ENCODE assay signal across 26 mouse cellular contexts in genomic region chr14:118572688-118573245, GRCm38 (mm10).
DNase-seq lines count a peak whose midpoint lies in the region; ATAC-seq and TF ChIP-seq lines count a peak whose summit lies in the region.
"Had no signal": no experiment of that assay in that cellular context is flagged by ENCODE, and none has a peak within 500 bp of the region (broad histone marks: within the 10 kb centered on the region; RNA-seq: fewer than 3 reads in every experiment).

No protein-coding gene starts in this region.

- no peak overlapping the region for H3K4me2 ChIP-seq in embryonic facial prominence, embryonic 13.5 days
- no peak overlapping the region for H3K4me2 ChIP-seq in kidney, embryonic 15.5 days
- no peak overlapping the region for H3K4me2 ChIP-seq in lung, embryonic 14.5 days
- H3K4me2 ChIP-seq: embryonic facial prominence, embryonic 15.5 days; heart, embryonic 13.5 days; hindbrain, embryonic 14.5 days had no signal

- no peak for DNase-seq in embryonic facial prominence, embryonic 10.5 days (ENCODE audit: low spot score)
- DNase-seq in kidney, postnatal 14 days: no peak
- DNase-seq in lung, embryonic 14.5 days: peak; percentile 54
- no peak for DNase-seq in lung, postnatal 14 days
- DNase-seq: adrenal gland, adult 8-10 months; adrenal gland, postnatal 25 days; cerebellum, adult 11-12 months; cerebellum, adult 8-10 months; cerebellum, postnatal 10 days; cerebellum, postnatal 36 days; embryo, embryonic 11 days; forebrain, postnatal 0 days; gastrocnemius, adult 2 months; gastrocnemius, postnatal 14 days; heart, adult 18-20 months; heart, postnatal 14 days; heart, postnatal 4 days had no signal

- H3K36me3 ChIP-seq in embryonic facial prominence, embryonic 13.5 days: no peaks in the 10 kb centered on the region
- H3K36me3 ChIP-seq in embryonic facial prominence, embryonic 10.5 days (replicated peaks): no peaks in the 10 kb centered on the region
- H3K36me3 ChIP-seq in kidney, embryonic 15.5 days: no peaks in the 10 kb centered on the region
- no peaks in the 10 kb centered on the region for H3K36me3 ChIP-seq in lung, embryonic 14.5 days (ENCODE audit: insufficient read depth)
- H3K36me3 ChIP-seq: embryonic facial prominence, embryonic 15.5 days; heart, embryonic 10.5 days; heart, embryonic 13.5 days had no signal

- no peaks in the 10 kb centered on the region for H3K9me3 ChIP-seq in embryonic facial prominence, embryonic 13.5 days
- no peaks in the 10 kb centered on the region for H3K9me3 ChIP-seq in embryonic facial prominence, embryonic 10.5 days
- no peaks in the 10 kb centered on the region for H3K9me3 ChIP-seq in kidney, embryonic 15.5 days (replicated peaks)
- no peaks in the 10 kb centered on the region for H3K9me3 ChIP-seq in lung, embryonic 14.5 days (ENCODE audit: low read depth, low read length)
- H3K9me3 ChIP-seq: embryonic facial prominence, embryonic 15.5 days; heart, embryonic 10.5 days; heart, embryonic 13.5 days had no signal

- no peak overlapping the region for H3K9ac ChIP-seq in embryonic facial prominence, embryonic 13.5 days
- no peak overlapping the region for H3K9ac ChIP-seq in kidney, embryonic 15.5 days
- no peak overlapping the region for H3K9ac ChIP-seq in lung, embryonic 14.5 days
- H3K9ac ChIP-seq: embryonic facial prominence, embryonic 15.5 days; forebrain, postnatal 0 days; heart, embryonic 13.5 days; hindbrain, embryonic 14.5 days had no signal

- H3K4me1 ChIP-seq in embryonic facial prominence, embryonic 13.5 days: peaks cover 20% of the 10 kb centered on the region
- no peaks in the 10 kb centered on the region for H3K4me1 ChIP-seq in embryonic facial prominence, embryonic 10.5 days
- H3K4me1 ChIP-seq in kidney, embryonic 15.5 days: peaks cover 13% of the 10 kb centered on the region; the same call in 1 of the 2 replicates
- H3K4me1 ChIP-seq in lung, embryonic 14.5 days (ENCODE audit: insufficient read depth): 0 out of 2 replicates have a peak, but pooled peaks cover 6% of the 10 kb centered on the region
- H3K4me1 ChIP-seq: heart, embryonic 10.5 days; heart, embryonic 13.5 days had no signal

- no peak for TF ChIP-seq CTCF in lung, embryonic 14.5 days (IDR thresholded peaks at IDR 0.05; ENCODE audit: low read depth)

- H3K27ac ChIP-seq in embryonic facial prominence, embryonic 13.5 days: peak overlapping the region; percentile 69
- H3K27ac ChIP-seq in embryonic facial prominence, embryonic 10.5 days (replicated peaks): no peak overlapping the region
- no peak overlapping the region for H3K27ac ChIP-seq in kidney, embryonic 15.5 days
- no peak overlapping the region for H3K27ac ChIP-seq in lung, embryonic 14.5 days (ENCODE audit: low read depth)
- H3K27ac ChIP-seq: embryonic facial prominence, embryonic 15.5 days; gastrocnemius, adult 2 months; heart, embryonic 10.5 days; heart, embryonic 13.5 days; hindbrain, embryonic 14.5 days; hindbrain, postnatal 0 days had no signal

- 55% methylated on average over 9 of the region's 9 CpGs for WGBS in embryonic facial prominence, embryonic 13.5 days
- WGBS in embryonic facial prominence, embryonic 10.5 days: 82% methylated on average over 9 of the region's 9 CpGs
- 48% methylated on average over 9 of the region's 9 CpGs for WGBS in kidney, embryonic 15.5 days
- WGBS in lung, embryonic 14.5 days: 47% methylated on average over 9 of the region's 9 CpGs

- no peak for ATAC-seq in embryonic facial prominence, embryonic 13.5 days (ENCODE audit: insufficient number of reproducible peaks, insufficient read depth, low FRiP score, low TSS enrichment, low read depth)
- peak; percentile 54; the same call in 1 of the 2 replicates for ATAC-seq in kidney, embryonic 15.5 days (replicated peaks; ENCODE audit: low FRiP score)
- 0 out of 2 replicates have a peak, but pooled peaks have one; percentile 8 for ATAC-seq in lung, embryonic 14.5 days (ENCODE audit: insufficient read depth)
- ATAC-seq: activated CD4-positive, CD25-positive, alpha-beta regulatory T cell, adult 4 months; forebrain, embryonic 14.5 days; forebrain, postnatal 0 days; hindbrain, postnatal 0 days had no signal

- H3K4me3 ChIP-seq in embryonic facial prominence, embryonic 13.5 days: no peak overlapping the region
- H3K4me3 ChIP-seq in embryonic facial prominence, embryonic 10.5 days: no peak overlapping the region
- no peak overlapping the region for H3K4me3 ChIP-seq in kidney, embryonic 15.5 days (replicated peaks)
- H3K4me3 ChIP-seq in lung, embryonic 14.5 days (ENCODE audit: low read depth, low read length): no peak overlapping the region
- H3K4me3 ChIP-seq: embryonic facial prominence, embryonic 15.5 days; gastrocnemius, adult 2 months; heart, embryonic 10.5 days; heart, embryonic 13.5 days had no signal

- H3K27me3 ChIP-seq in embryonic facial prominence, embryonic 13.5 days: no peaks in the 10 kb centered on the region
- H3K27me3 ChIP-seq in embryonic facial prominence, embryonic 10.5 days (replicated peaks; ENCODE audit: low read depth, poor library complexity, severe bottlenecking): no peaks in the 10 kb centered on the region
- no peaks in the 10 kb centered on the region for H3K27me3 ChIP-seq in kidney, embryonic 15.5 days
- H3K27me3 ChIP-seq in lung, embryonic 14.5 days (ENCODE audit: insufficient read depth, low read length): no peaks in the 10 kb centered on the region
- H3K27me3 ChIP-seq: embryonic facial prominence, embryonic 15.5 days; heart, embryonic 13.5 days had no signal
